Mouse (Mus musculus): ENCODE results near the gene Maml2. TPM values are rescaled to one million over a fixed set of nuclear protein-coding genes. Genes with fewer than 3 reads are reported as not detected.
A peak's percentile ranks its signal among the peaks of the same experiment; 100 is the strongest.

Gene Maml2
- total and polyA plus RNA-seq, 2 experiments from 2014 or later: 11.4 to 11.6 TPM

GRCm38 (mm10) chr9:13613325-13614268 lies 315.8 kb downstream of the Maml2 start:
- 39% methylated on average over 8 of the region's 8 CpGs for WGBS

DNA sequence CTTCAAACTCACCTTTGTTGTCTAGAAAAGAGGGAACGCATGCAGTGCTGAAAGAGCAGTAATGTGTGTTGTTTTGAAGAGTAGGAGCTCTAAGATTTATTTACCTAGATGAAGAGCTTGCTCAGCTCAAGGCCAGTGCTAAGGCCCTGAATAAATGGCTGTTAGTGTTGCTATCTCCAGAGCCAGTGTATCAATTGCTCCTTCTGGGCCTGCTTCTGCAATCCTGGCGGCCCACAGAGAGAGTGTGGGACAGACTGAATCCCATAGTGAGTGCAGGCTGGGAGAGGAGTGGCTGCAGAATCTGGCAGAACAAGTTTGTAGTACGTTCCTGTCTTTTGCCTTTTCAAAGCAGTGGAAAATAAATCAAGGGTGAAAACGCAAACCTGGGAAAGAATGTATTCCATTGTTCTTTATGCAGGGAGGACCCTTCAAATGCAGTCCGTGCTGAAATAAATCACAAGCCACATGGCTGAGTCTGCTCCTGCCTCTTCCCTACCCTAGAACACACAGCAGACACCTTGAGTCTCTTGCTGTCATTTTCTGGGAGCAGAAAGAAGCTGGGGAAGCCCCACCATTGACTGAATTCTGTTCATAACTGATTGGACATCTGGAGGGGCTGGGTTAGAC lies 318.7 kb downstream of the Maml2 start:
- WGBS: 45% methylated on average over 5 of the region's 5 CpGs
- Histone ChIP-seq H3K4me3 (ENCODE audit: low read length) (no peak overlapping the region), H3K4me2 (ENCODE audit: low read depth, low read length) (no peak overlapping the region), H3K27ac (0 out of 2 replicates have a peak overlapping the region, but pooled peaks have one; percentile 7), H3K36me3 (ENCODE audit: insufficient read depth, low read length) (peaks cover 4% of the 10 kb centered on the region; the same call in 1 of the 2 replicates), H3K27me3 (ENCODE audit: insufficient read depth, low read length) (no peaks in the 10 kb centered on the region), H3K9ac (replicated peaks; ENCODE audit: low read length) (no peak overlapping the region), H3K4me1 (ENCODE audit: insufficient read depth, low read length) (peaks cover 19% of the 10 kb centered on the region; the same call in 1 of the 2 replicates), H3K9me3 (ENCODE audit: low read length) (no peaks in the 10 kb centered on the region)
- DNase-seq (ENCODE audit: low spot score): no peak
- TF ChIP-seq CTCF (IDR thresholded peaks at IDR 0.05; ENCODE audit: low read depth): no peak
- ATAC-seq: no peak

More at GRCm38 (mm10) chr9:13613325-13614268, 315.8 kb downstream of the Maml2 start:
- Histone ChIP-seq H3K27me3 (ENCODE audit: insufficient read depth, low read length) (no peaks in the 10 kb centered on the region), H3K4me3 (ENCODE audit: low read length) (no peak overlapping the region), H3K9ac (replicated peaks; ENCODE audit: low read length) (no peak overlapping the region), H3K4me1 (ENCODE audit: insufficient read depth, low read length) (peaks cover 19% of the 10 kb centered on the region; the same call in 1 of the 2 replicates), H3K27ac (peak overlapping the region; percentile 48), H3K4me2 (ENCODE audit: low read depth, low read length) (peak overlapping the region; percentile 17; the same call in 1 of the 2 replicates), H3K36me3 (ENCODE audit: insufficient read depth, low read length) (no peaks in the 10 kb centered on the region), H3K9me3 (ENCODE audit: low read length) (no peaks in the 10 kb centered on the region)
- TF ChIP-seq CTCF (IDR thresholded peaks at IDR 0.05; ENCODE audit: low read depth): no peak
- peak; percentile 68 for ATAC-seq
- DNase-seq (ENCODE audit: low spot score): peak; percentile 58

GRCm38 (mm10) chr9:13620794-13621193 lies 323.0 kb downstream of the Maml2 start:
- Histone ChIP-seq H3K4me2 (ENCODE audit: low read depth, low read length) (no peak overlapping the region), H3K27me3 (ENCODE audit: insufficient read depth, low read length) (no peaks in the 10 kb centered on the region), H3K9me3 (ENCODE audit: low read length) (no peaks in the 10 kb centered on the region), H3K36me3 (ENCODE audit: insufficient read depth, low read length) (peaks cover 4% of the 10 kb centered on the region; the same call in 1 of the 2 replicates), H3K27ac (no peak overlapping the region), H3K4me3 (ENCODE audit: low read length) (no peak overlapping the region), H3K4me1 (ENCODE audit: insufficient read depth, low read length) (peaks cover 7% of the 10 kb centered on the region; the same call in 1 of the 2 replicates), H3K9ac (replicated peaks; ENCODE audit: low read length) (no peak overlapping the region)
- TF ChIP-seq CTCF (IDR thresholded peaks at IDR 0.05; ENCODE audit: low read depth): no peak
- DNase-seq (ENCODE audit: low spot score) (no peak), ATAC-seq (no peak)
- 76% methylated on average over 6 of the region's 6 CpGs for WGBS

GRCm38 (mm10) chr9:13621941-13622340 lies 324.2 kb downstream of the Maml2 start:
- H3K9ac ChIP-seq (replicated peaks; ENCODE audit: low read length): no peak overlapping the region
- H3K4me3 ChIP-seq (ENCODE audit: low read length): no peak overlapping the region
- DNase-seq (ENCODE audit: low spot score): no peak
- peaks cover 4% of the 10 kb centered on the region; the same call in 1 of the 2 replicates for H3K36me3 ChIP-seq (ENCODE audit: insufficient read depth, low read length)
- peak; percentile 34; the same call in 1 of the 2 replicates for TF ChIP-seq CTCF (IDR thresholded peaks at IDR 0.05; ENCODE audit: low read depth)
- H3K27ac ChIP-seq: no peak overlapping the region
- H3K27me3 ChIP-seq (ENCODE audit: insufficient read depth, low read length): no peaks in the 10 kb centered on the region
- H3K4me2 ChIP-seq (ENCODE audit: low read depth, low read length): no peak overlapping the region
- WGBS: 91% methylated on average over 3 of the region's 3 CpGs
- no peaks in the 10 kb centered on the region for H3K4me1 ChIP-seq (ENCODE audit: insufficient read depth, low read length)
- H3K9me3 ChIP-seq (ENCODE audit: low read length): no peaks in the 10 kb centered on the region
- no peak for ATAC-seq

DNA sequence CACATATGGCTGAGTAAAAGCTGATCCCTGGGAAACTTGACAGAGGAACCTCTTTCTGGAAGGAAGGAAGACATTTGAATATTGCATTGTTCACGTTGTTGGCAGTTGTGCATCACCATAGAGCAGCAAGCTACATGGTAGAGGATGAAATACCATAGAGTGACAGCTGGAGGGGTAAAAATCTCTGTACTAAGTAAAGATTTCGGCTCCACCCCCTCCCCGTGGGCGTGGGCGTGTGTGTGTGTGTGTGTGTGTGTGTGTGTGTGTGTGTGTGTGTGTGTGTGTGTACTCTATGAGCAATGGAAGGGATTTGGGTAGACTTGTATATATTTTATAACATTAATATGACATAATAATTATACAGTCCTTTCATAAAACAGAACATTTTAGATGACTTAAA lies 324.7 kb downstream of the Maml2 start:
- H3K27ac ChIP-seq: no peak overlapping the region
- peaks cover 4% of the 10 kb centered on the region; the same call in 1 of the 2 replicates for H3K36me3 ChIP-seq (ENCODE audit: insufficient read depth, low read length)
- H3K4me3 ChIP-seq (ENCODE audit: low read length): no peak overlapping the region
- H3K9ac ChIP-seq (replicated peaks; ENCODE audit: low read length): no peak overlapping the region
- H3K9me3 ChIP-seq (ENCODE audit: low read length): no peaks in the 10 kb centered on the region
- H3K4me1 ChIP-seq (ENCODE audit: insufficient read depth, low read length): no peaks in the 10 kb centered on the region
- H3K27me3 ChIP-seq (ENCODE audit: insufficient read depth, low read length): no peaks in the 10 kb centered on the region
- no peak for TF ChIP-seq CTCF (IDR thresholded peaks at IDR 0.05; ENCODE audit: low read depth)
- ATAC-seq (no peak), DNase-seq (ENCODE audit: low spot score) (no peak)
- no peak overlapping the region for H3K4me2 ChIP-seq (ENCODE audit: low read depth, low read length)
- 88% methylated on average over 5 of the region's 5 CpGs for WGBS

DNA sequence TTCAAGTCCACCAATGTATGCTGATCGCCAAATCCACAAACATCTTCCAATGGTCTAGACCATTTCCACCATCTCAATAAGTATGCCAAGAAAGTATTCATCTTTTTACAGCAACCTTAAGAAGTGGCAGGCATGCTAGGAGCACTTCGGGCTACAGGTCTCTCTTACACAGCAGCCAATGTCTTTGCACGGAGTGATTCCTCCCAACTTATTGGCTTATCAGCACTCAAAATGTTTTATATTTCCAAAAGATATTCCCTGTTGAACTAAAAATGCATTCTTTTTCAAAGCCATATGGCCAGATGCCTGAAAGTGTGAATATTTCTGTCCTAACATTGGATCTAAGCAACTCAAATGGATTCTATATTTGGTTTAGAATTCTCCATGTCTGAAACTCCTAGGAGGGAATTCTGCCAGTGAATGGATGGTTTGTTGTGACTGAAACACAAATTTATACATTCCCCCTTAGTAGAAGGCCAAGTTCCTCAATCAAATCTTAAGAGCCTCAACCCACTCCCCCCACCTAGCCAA lies 326.2 kb downstream of the Maml2 start:
- H3K4me3 ChIP-seq (ENCODE audit: low read length): no peak overlapping the region
- no peaks in the 10 kb centered on the region for H3K4me1 ChIP-seq (ENCODE audit: insufficient read depth, low read length)
- TF ChIP-seq CTCF (IDR thresholded peaks at IDR 0.05; ENCODE audit: low read depth): no peak
- H3K27me3 ChIP-seq (ENCODE audit: insufficient read depth, low read length): no peaks in the 10 kb centered on the region
- no peak for DNase-seq (ENCODE audit: low spot score)
- no peak for ATAC-seq
- H3K9ac ChIP-seq (replicated peaks; ENCODE audit: low read length): no peak overlapping the region
- H3K27ac ChIP-seq: no peak overlapping the region
- no peak overlapping the region for H3K4me2 ChIP-seq (ENCODE audit: low read depth, low read length)
- 97% methylated on average over 3 of the region's 3 CpGs for WGBS
- H3K9me3 ChIP-seq (ENCODE audit: low read length): no peaks in the 10 kb centered on the region
- peaks cover 4% of the 10 kb centered on the region; the same call in 1 of the 2 replicates for H3K36me3 ChIP-seq (ENCODE audit: insufficient read depth, low read length)

Data from hindbrain, postnatal 0 days (tissue).